Mouse (Mus musculus): ENCODE measurements at regions not wholly inside any gene's neighbourhood (a gene's known extent, or its start where the extent isn't known, plus 50 kb on each side); places are given as distances from the start of the nearest gene placed in this dataset.

GRCm38 (mm10) chr1:75931852-75932251, 385.8 kb downstream of the Slc4a3 start:
- H3K4me3 ChIP-seq (ENCODE audit: insufficient read depth in 1 of 2, low read depth in 1 of 2, low read length in 2 of 2, poor library complexity in 1 of 2, severe bottlenecking in 1 of 2): no peak overlapping the region
- H3K4me1 ChIP-seq (ENCODE audit: control insufficient read depth in 2 of 2, insufficient read depth in 2 of 2, low read length in 2 of 2, poor library complexity in 1 of 2): no peaks in the 10 kb centered on the region; a peak in 1 of 4 replicates
- H3K9me3 ChIP-seq (ENCODE audit: control insufficient read depth, insufficient read depth, low read depth, low read length): no peaks in the 10 kb centered on the region
- no peaks in the 10 kb centered on the region for H3K36me3 ChIP-seq (ENCODE audit: control insufficient read depth, insufficient read depth, low read length, poor library complexity, severe bottlenecking)
- H3K27ac ChIP-seq (ENCODE audit: insufficient read depth, low read depth, low read length, poor library complexity, severe bottlenecking): no peak overlapping the region
- in situ Hi-C loops (cut with MboI; ENCODE audit: low sequenced_read_pairs in 2 of 2, unreplicated experiment in 2 of 2): no loop called here
- no peak overlapping the region for H3K9ac ChIP-seq (ENCODE audit: insufficient read depth, low read depth, low read length, poor library complexity, severe bottlenecking)
- TF ChIP-seq ZC3H11A (IDR thresholded peaks at IDR 0.05; ENCODE audit: borderline replicate concordance, low read depth, low read length): no peak
- no peak for TF ChIP-seq CHD2 (IDR thresholded peaks at IDR 0.05; ENCODE audit: low read depth, low read length)
- TF ChIP-seq HCFC1 (IDR thresholded peaks at IDR 0.05; ENCODE audit: borderline replicate concordance, insufficient read depth, low read length): no peak
- TF ChIP-seq MAFK (IDR thresholded peaks at IDR 0.05; ENCODE audit: insufficient read depth, low read depth, low read length): no peak
- no peak for TF ChIP-seq ZNF384 (IDR thresholded peaks at IDR 0.05; ENCODE audit: low read depth, low read length)
- DNase-seq (ENCODE audit: low read depth, low spot score): no peak

GRCm38 (mm10) chr1:75933831-75934230, 387.8 kb downstream of the Slc4a3 start:
- Histone ChIP-seq H3K36me3 (ENCODE audit: control insufficient read depth, insufficient read depth, low read length, poor library complexity, severe bottlenecking) (no peaks in the 10 kb centered on the region), H3K4me3 (ENCODE audit: insufficient read depth in 1 of 2, low read depth in 1 of 2, low read length in 2 of 2, poor library complexity in 1 of 2, severe bottlenecking in 1 of 2) (no peak overlapping the region), H3K4me1 (ENCODE audit: control insufficient read depth in 2 of 2, insufficient read depth in 2 of 2, low read length in 2 of 2, poor library complexity in 1 of 2) (no peaks in the 10 kb centered on the region; a peak in 1 of 4 replicates), H3K27ac (ENCODE audit: insufficient read depth, low read depth, low read length, poor library complexity, severe bottlenecking) (no peak overlapping the region), H3K9ac (ENCODE audit: insufficient read depth, low read depth, low read length, poor library complexity, severe bottlenecking) (no peak overlapping the region), H3K9me3 (ENCODE audit: control insufficient read depth, insufficient read depth, low read depth, low read length) (no peaks in the 10 kb centered on the region)
- in situ Hi-C loops (cut with MboI; ENCODE audit: low sequenced_read_pairs in 2 of 2, unreplicated experiment in 2 of 2): no loop called here
- TF ChIP-seq ZC3H11A (IDR thresholded peaks at IDR 0.05; ENCODE audit: borderline replicate concordance, low read depth, low read length): no peak
- TF ChIP-seq HCFC1 (IDR thresholded peaks at IDR 0.05; ENCODE audit: borderline replicate concordance, insufficient read depth, low read length): no peak
- TF ChIP-seq CHD2 (IDR thresholded peaks at IDR 0.05; ENCODE audit: low read depth, low read length): no peak
- TF ChIP-seq MAFK (IDR thresholded peaks at IDR 0.05; ENCODE audit: insufficient read depth, low read depth, low read length): no peak
- TF ChIP-seq ZNF384 (IDR thresholded peaks at IDR 0.05; ENCODE audit: low read depth, low read length): no peak
- DNase-seq (ENCODE audit: low read depth, low spot score): no peak

- TF ChIP-seq MAFK (IDR thresholded peaks at IDR 0.05; ENCODE audit: insufficient read depth, low read depth, low read length): no peak
- TF ChIP-seq ZNF384 (IDR thresholded peaks at IDR 0.05; ENCODE audit: low read depth, low read length): no peak
- no peak for TF ChIP-seq CHD2 (IDR thresholded peaks at IDR 0.05; ENCODE audit: low read depth, low read length)
- TF ChIP-seq HCFC1 (IDR thresholded peaks at IDR 0.05; ENCODE audit: borderline replicate concordance, insufficient read depth, low read length): no peak
- no peak for TF ChIP-seq ZC3H11A (IDR thresholded peaks at IDR 0.05; ENCODE audit: borderline replicate concordance, low read depth, low read length)
- Histone ChIP-seq H3K9ac (ENCODE audit: insufficient read depth, low read depth, low read length, poor library complexity, severe bottlenecking) (no peak overlapping the region), H3K27ac (ENCODE audit: insufficient read depth, low read depth, low read length, poor library complexity, severe bottlenecking) (no peak overlapping the region), H3K9me3 (ENCODE audit: control insufficient read depth, insufficient read depth, low read depth, low read length) (no peaks in the 10 kb centered on the region), H3K4me1 (ENCODE audit: control insufficient read depth in 2 of 2, insufficient read depth in 2 of 2, low read length in 2 of 2, poor library complexity in 1 of 2) (no peaks in the 10 kb centered on the region; a peak in 1 of 4 replicates), H3K36me3 (ENCODE audit: control insufficient read depth, insufficient read depth, low read length, poor library complexity, severe bottlenecking) (no peaks in the 10 kb centered on the region), H3K4me3 (ENCODE audit: insufficient read depth in 1 of 2, low read depth in 1 of 2, low read length in 2 of 2, poor library complexity in 1 of 2, severe bottlenecking in 1 of 2) (no peak overlapping the region)
- in situ Hi-C loops (cut with MboI; ENCODE audit: low sequenced_read_pairs in 2 of 2, unreplicated experiment in 2 of 2): no loop called here
- no peak for DNase-seq (ENCODE audit: low read depth, low spot score)
Measured at GRCm38 (mm10) chr1:75934761-75935160, 388.7 kb downstream of the Slc4a3 start.

- DNase-seq (ENCODE audit: low read depth, low spot score): no peak
- no peak overlapping the region for H3K9ac ChIP-seq (ENCODE audit: insufficient read depth, low read depth, low read length, poor library complexity, severe bottlenecking)
Measured at GRCm38 (mm10) chr1:75935866-75936265, 389.8 kb downstream of the Slc4a3 start.

GRCm38 (mm10) chr1:75936596-75936995, 390.5 kb downstream of the Slc4a3 start:
- Histone ChIP-seq H3K4me1 (ENCODE audit: control insufficient read depth in 2 of 2, insufficient read depth in 2 of 2, low read length in 2 of 2, poor library complexity in 1 of 2) (no peaks in the 10 kb centered on the region; a peak in 1 of 4 replicates), H3K9me3 (ENCODE audit: control insufficient read depth, insufficient read depth, low read depth, low read length) (no peaks in the 10 kb centered on the region), H3K27ac (ENCODE audit: insufficient read depth, low read depth, low read length, poor library complexity, severe bottlenecking) (no peak overlapping the region), H3K4me3 (ENCODE audit: insufficient read depth in 1 of 2, low read depth in 1 of 2, low read length in 2 of 2, poor library complexity in 1 of 2, severe bottlenecking in 1 of 2) (no peak overlapping the region), H3K36me3 (ENCODE audit: control insufficient read depth, insufficient read depth, low read length, poor library complexity, severe bottlenecking) (no peaks in the 10 kb centered on the region), H3K9ac (ENCODE audit: insufficient read depth, low read depth, low read length, poor library complexity, severe bottlenecking) (no peak overlapping the region)
- TF ChIP-seq ZC3H11A (IDR thresholded peaks at IDR 0.05; ENCODE audit: borderline replicate concordance, low read depth, low read length) (no peak), ZNF384 (IDR thresholded peaks at IDR 0.05; ENCODE audit: low read depth, low read length) (no peak), MAFK (IDR thresholded peaks at IDR 0.05; ENCODE audit: insufficient read depth, low read depth, low read length) (no peak), CHD2 (IDR thresholded peaks at IDR 0.05; ENCODE audit: low read depth, low read length) (no peak), HCFC1 (IDR thresholded peaks at IDR 0.05; ENCODE audit: borderline replicate concordance, insufficient read depth, low read length) (no peak)
- in situ Hi-C loops (cut with MboI; ENCODE audit: low sequenced_read_pairs in 2 of 2, unreplicated experiment in 2 of 2): no loop called here
- no peak for DNase-seq (ENCODE audit: low read depth, low spot score)

More at GRCm38 (mm10) chr1:75935866-75936265, 389.8 kb downstream of the Slc4a3 start:
- Histone ChIP-seq H3K27ac (ENCODE audit: insufficient read depth, low read depth, low read length, poor library complexity, severe bottlenecking) (no peak overlapping the region), H3K36me3 (ENCODE audit: control insufficient read depth, insufficient read depth, low read length, poor library complexity, severe bottlenecking) (no peaks in the 10 kb centered on the region), H3K9me3 (ENCODE audit: control insufficient read depth, insufficient read depth, low read depth, low read length) (no peaks in the 10 kb centered on the region), H3K4me3 (ENCODE audit: insufficient read depth in 1 of 2, low read depth in 1 of 2, low read length in 2 of 2, poor library complexity in 1 of 2, severe bottlenecking in 1 of 2) (no peak overlapping the region), H3K4me1 (ENCODE audit: control insufficient read depth in 2 of 2, insufficient read depth in 2 of 2, low read length in 2 of 2, poor library complexity in 1 of 2) (no peaks in the 10 kb centered on the region; a peak in 1 of 4 replicates)
- TF ChIP-seq CHD2 (IDR thresholded peaks at IDR 0.05; ENCODE audit: low read depth, low read length) (no peak), HCFC1 (IDR thresholded peaks at IDR 0.05; ENCODE audit: borderline replicate concordance, insufficient read depth, low read length) (no peak)
- in situ Hi-C loops (cut with MboI; ENCODE audit: low sequenced_read_pairs in 2 of 2, unreplicated experiment in 2 of 2): no loop called here

Measured in ES-E14 (cell line).